In the genomic region with DNA sequence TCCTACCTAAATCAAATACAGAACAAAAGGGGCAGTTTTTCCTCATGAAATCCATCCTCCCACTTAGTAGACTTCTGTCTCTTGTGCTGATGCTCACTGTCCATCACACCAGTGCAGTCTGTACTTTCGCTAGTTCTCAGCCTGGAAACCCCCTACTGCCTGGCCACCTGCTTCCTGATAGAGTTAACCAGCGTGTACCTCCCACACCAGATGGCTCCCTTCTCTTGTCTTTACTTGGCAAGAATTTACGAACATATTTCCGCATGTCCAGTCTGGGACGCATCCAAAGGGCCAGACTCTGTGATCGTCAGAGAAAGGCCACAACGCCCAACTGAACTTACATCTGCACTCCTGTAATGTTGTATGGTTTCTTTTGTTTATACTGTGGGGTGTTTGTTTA, we compare ENCODE assay signal across 10 mouse cellular contexts.
A peak's percentile ranks its signal among the peaks of the same experiment; 100 is the strongest.
DNase-seq lines count a peak whose midpoint lies in the region; ATAC-seq lines count a peak whose summit lies in the region.
"Had no signal": no experiment of that assay in that cellular context is flagged by ENCODE, and none has a peak within 500 bp of the region (broad histone marks: within the 10 kb centered on the region; RNA-seq: fewer than 3 reads in every experiment).

No protein-coding gene starts in this region.

- H3K27ac ChIP-seq in heart, embryonic 10.5 days, result no peak overlapping the region
- H3K27ac ChIP-seq in lung, embryonic 15.5 days, result no peak overlapping the region

- 79% methylated on average over 7 of the region's 7 CpGs for WGBS in heart, embryonic 10.5 days
- 39% methylated on average over 7 of the region's 7 CpGs for WGBS in lung, embryonic 15.5 days

- H3K36me3 ChIP-seq in heart, embryonic 10.5 days, result no peaks in the 10 kb centered on the region
- no peaks in the 10 kb centered on the region for H3K36me3 ChIP-seq in lung, embryonic 15.5 days

- no peaks in the 10 kb centered on the region for H3K9me3 ChIP-seq in heart, embryonic 10.5 days
- H3K9me3 ChIP-seq in lung, embryonic 15.5 days, result no peaks in the 10 kb centered on the region

- no peak overlapping the region for H3K9ac ChIP-seq in lung, embryonic 15.5 days

- ATAC-seq in lung, embryonic 15.5 days (ENCODE audit: borderline replicate concordance, extremely low read depth, low FRiP score, low TSS enrichment), result peak; percentile 39; the same call in 1 of the 2 replicates
- ATAC-seq in cerebellum, adult (ENCODE audit: insufficient number of reproducible peaks, low FRiP score, low TSS enrichment), result peak; percentile 99

- H3K4me3 ChIP-seq in heart, embryonic 10.5 days, result no peak overlapping the region
- H3K4me3 ChIP-seq in lung, embryonic 15.5 days, result no peak overlapping the region

- peak; percentile 28 to 46 for DNase-seq in heart, postnatal 10 days
- DNase-seq in heart, embryonic 10.5 days (ENCODE audit: low spot score), result no peak
- DNase-seq in lung, postnatal 25 days (ENCODE audit: low spot score), result no peak
- peak; percentile 24 to 71 for DNase-seq in cerebellum, postnatal 4 days (ENCODE audit: low spot score in 2 of 2)
- DNase-seq in urinary bladder, adult 18-20 months (ENCODE audit: low spot score in 2 of 2), result no peak
- DNase-seq in gastrocnemius, postnatal 36 days, result no peak
- DNase-seq: right cerebral cortex, postnatal 25 days; thymus, adult 2 months had no signal

- intact Hi-C loops in heart, postnatal 10 days (cut with DNase I), result no loop called here
- intact Hi-C loops in gastrocnemius, postnatal 36 days (cut with DNase I), result no loop called here

- no peak overlapping the region for H3K4me2 ChIP-seq in lung, embryonic 15.5 days

- H3K27me3 ChIP-seq in heart, embryonic 10.5 days (ENCODE audit: insufficient read depth, poor library complexity, severe bottlenecking), result no peaks in the 10 kb centered on the region
- no peaks in the 10 kb centered on the region for H3K27me3 ChIP-seq in lung, embryonic 15.5 days

- H3K4me1 ChIP-seq in heart, embryonic 10.5 days, result no peaks in the 10 kb centered on the region
- no peaks in the 10 kb centered on the region for H3K4me1 ChIP-seq in lung, embryonic 15.5 days

Comparison
In these comparisons a context has a peak if more than half of its experiments do, and no peak if none do; other contexts are left out.
1. DNase-seq: peak in heart, postnatal 10 days (2 of 2) and cerebellum, postnatal 4 days (2 of 2); none in heart, embryonic 10.5 days (single experiment), lung, postnatal 25 days (single experiment), urinary bladder, adult 18-20 months (0 of 2) and gastrocnemius, postnatal 36 days (0 of 2).